Mouse (Mus musculus) heart, embryonic 11.5 days (tissue): ENCODE data around the gene Mybbp1a. TPM values are rescaled to one million over a fixed set of nuclear protein-coding genes. Genes with fewer than 3 reads are reported as not detected.

Experiments used
- ATAC-seq: fragments of 200-750 bp; cut with Nextera tagmentation; replicated peaks from 2 replicates; pipeline ENCODE4 v1.8.0; 2017; ENCODE audit warnings: moderate library complexity; ENCODE audit not compliant: insufficient number of reproducible peaks, low FRiP score, low TSS enrichment
- H3K27ac ChIP-seq: fragments of 300-500 bp; sonication (generic); 2 replicates; pipeline ENCODE4 v1.5.1; 2014; ENCODE audit warnings: mild to moderate bottlenecking, low read depth, low read length
- H3K27me3 ChIP-seq: fragments of 300-500 bp; sonication (generic); 2 replicates; pipeline ENCODE4 v1.6.1; 2014; ENCODE audit warnings: mild to moderate bottlenecking, low read length, mixed read lengths; ENCODE audit not compliant: control insufficient read depth, insufficient read depth
- H3K36me3 ChIP-seq: fragments of 300-500 bp; sonication (generic); 2 replicates; pipeline ENCODE4 v1.6.1; 2014; ENCODE audit warnings: mild to moderate bottlenecking, low read length, moderate library complexity, mixed read lengths; ENCODE audit not compliant: control insufficient read depth, insufficient read depth
- H3K4me1 ChIP-seq: fragments of 300-500 bp; sonication (generic); 2 replicates; pipeline ENCODE4 v1.6.1; 2014; ENCODE audit warnings: low read length; ENCODE audit not compliant: control insufficient read depth, insufficient read depth
- H3K4me2 ChIP-seq: fragments of 300-500 bp; sonication (generic); 2 replicates; pipeline ENCODE4 v1.6.1; 2014; ENCODE audit warnings: mild to moderate bottlenecking, moderate library complexity
- H3K4me3 ChIP-seq: fragments of 300-500 bp; sonication (generic); 2 replicates; pipeline ENCODE4 v1.5.1; 2014; ENCODE audit warnings: low read depth, low read length
- H3K9ac ChIP-seq: fragments of 300-500 bp; sonication (generic); 2 replicates; pipeline ENCODE4 v1.6.1; 2014; ENCODE audit warnings: mild to moderate bottlenecking, low read depth, low read length, moderate library complexity
- H3K9me3 ChIP-seq: fragments of 300-500 bp; sonication (generic); replicated peaks from 2 replicates; pipeline ENCODE4 v1.6.1; 2016; ENCODE audit warnings: low read length; ENCODE audit not compliant: control insufficient read depth
- WGBS: fragments of 180-500 bp; shearing (Covaris S2); extraction: QIAGEN DNeasy Blood & Tissue Kit; methylation state at CpG from one replicate; pipeline ENCODE4 v1.1.7; 2014; ENCODE audit not compliant: insufficient replicate concordance; 5-methylcytosine and 5-hydroxymethylcytosine counted together
- polyA plus RNA-seq: library from polyadenylated mRNA; unstranded; fragments of >200 nt; fragmentation: Nextera tagmentation; extraction: Ambion mirVana; gene quantifications from 2 replicates; pipeline ENCODE4 v1.2.1, GENCODE M21; 2014

The Mybbp1a gene
- polyA plus RNA-seq, 1 experiment from 2014 or later = 93.8 TPM

GRCm38 (mm10) chr11:72417376-72417775 lies 23.8 kb upstream of the Mybbp1a start:
- Histone ChIP-seq H3K4me1 (peaks cover 57% of the 10 kb centered on the region), H3K9ac (peak overlapping the region; percentile 63), H3K27me3 (no peaks in the 10 kb centered on the region), H3K9me3 (no peaks in the 10 kb centered on the region), H3K27ac (peak overlapping the region; percentile 63), H3K36me3 (no peaks in the 10 kb centered on the region), H3K4me3 (no peak overlapping the region), H3K4me2 (peak overlapping the region; percentile 32)
- 7% methylated on average over 4 of the region's 4 CpGs for WGBS
- ATAC-seq = no peak; the same call in 1 of the 2 replicates

GRCm38 (mm10) chr11:72418227-72418626 lies 22.9 kb upstream of the Mybbp1a start:
- peaks cover 49% of the 10 kb centered on the region for H3K4me1 ChIP-seq
- H3K9ac ChIP-seq = 0 out of 2 replicates have a peak overlapping the region, but pooled peaks have one; percentile 46
- H3K36me3 ChIP-seq = no peaks in the 10 kb centered on the region
- no peak overlapping the region for H3K4me3 ChIP-seq
- no peaks in the 10 kb centered on the region for H3K9me3 ChIP-seq
- ATAC-seq = no peak
- WGBS = 45% methylated on average over 8 of the region's 8 CpGs
- no peak overlapping the region for H3K4me2 ChIP-seq
- H3K27ac ChIP-seq = 0 out of 2 replicates have a peak overlapping the region, but pooled peaks have one; percentile 22
- no peaks in the 10 kb centered on the region for H3K27me3 ChIP-seq

- ATAC-seq = no peak
- H3K9ac ChIP-seq = no peak overlapping the region
- no peaks in the 10 kb centered on the region for H3K36me3 ChIP-seq
- H3K4me2 ChIP-seq = no peak overlapping the region
- WGBS = 92% methylated on average over 6 of the region's 6 CpGs
- no peaks in the 10 kb centered on the region for H3K9me3 ChIP-seq
- no peak overlapping the region for H3K27ac ChIP-seq
- H3K4me3 ChIP-seq = no peak overlapping the region
- no peaks in the 10 kb centered on the region for H3K27me3 ChIP-seq
- H3K4me1 ChIP-seq = peaks cover 42% of the 10 kb centered on the region
Observed at GRCm38 (mm10) chr11:72419006-72419405, 22.1 kb upstream of the Mybbp1a start.

- Histone ChIP-seq H3K36me3 (no peaks in the 10 kb centered on the region), H3K4me1 (peaks cover 26% of the 10 kb centered on the region), H3K9ac (no peak overlapping the region), H3K27me3 (no peaks in the 10 kb centered on the region), H3K9me3 (no peaks in the 10 kb centered on the region), H3K27ac (no peak overlapping the region), H3K4me3 (no peak overlapping the region), H3K4me2 (no peak overlapping the region)
- no peak for ATAC-seq
- 87% methylated on average over 6 of the region's 6 CpGs for WGBS
Observed at GRCm38 (mm10) chr11:72420460-72421122, 20.6 kb upstream of the Mybbp1a start.

- H3K4me3 ChIP-seq = no peak overlapping the region
- peaks cover 18% of the 10 kb centered on the region for H3K4me1 ChIP-seq
- no peak overlapping the region for H3K9ac ChIP-seq
- no peak overlapping the region for H3K4me2 ChIP-seq
- no peak overlapping the region for H3K27ac ChIP-seq
- no peaks in the 10 kb centered on the region for H3K9me3 ChIP-seq
- ATAC-seq = no peak
- WGBS = 86% methylated on average over 11 of the region's 11 CpGs
- no peaks in the 10 kb centered on the region for H3K27me3 ChIP-seq
- H3K36me3 ChIP-seq = no peaks in the 10 kb centered on the region
Observed at GRCm38 (mm10) chr11:72421518-72422278, 19.5 kb upstream of the Mybbp1a start.

GRCm38 (mm10) chr11:72423686-72424085 lies 17.5 kb upstream of the Mybbp1a start:
- Histone ChIP-seq H3K4me2 (no peak overlapping the region), H3K9ac (no peak overlapping the region), H3K36me3 (no peaks in the 10 kb centered on the region), H3K27ac (no peak overlapping the region), H3K4me3 (no peak overlapping the region), H3K9me3 (no peaks in the 10 kb centered on the region), H3K4me1 (no peaks in the 10 kb centered on the region), H3K27me3 (no peaks in the 10 kb centered on the region)
- ATAC-seq = no peak
- WGBS = 73% methylated on average over 4 of the region's 4 CpGs

- Histone ChIP-seq H3K36me3 (no peaks in the 10 kb centered on the region), H3K27me3 (no peaks in the 10 kb centered on the region), H3K4me1 (no peaks in the 10 kb centered on the region), H3K9me3 (no peaks in the 10 kb centered on the region), H3K27ac (no peak overlapping the region), H3K4me2 (no peak overlapping the region), H3K9ac (no peak overlapping the region), H3K4me3 (no peak overlapping the region)
- ATAC-seq = no peak
Observed at GRCm38 (mm10) chr11:72425201-72425600, 16.0 kb upstream of the Mybbp1a start.

- H3K4me1 ChIP-seq = no peaks in the 10 kb centered on the region
- no peaks in the 10 kb centered on the region for H3K27me3 ChIP-seq
- no peak overlapping the region for H3K4me3 ChIP-seq
- no peaks in the 10 kb centered on the region for H3K36me3 ChIP-seq
- no peaks in the 10 kb centered on the region for H3K9me3 ChIP-seq
- no peak for ATAC-seq
- no peak overlapping the region for H3K27ac ChIP-seq
- H3K9ac ChIP-seq = no peak overlapping the region
- no peak overlapping the region for H3K4me2 ChIP-seq
Observed at GRCm38 (mm10) chr11:72426884-72427283, 14.3 kb upstream of the Mybbp1a start.
